8 mouse cellular contexts compared by ENCODE assay signal in the genomic region with DNA sequence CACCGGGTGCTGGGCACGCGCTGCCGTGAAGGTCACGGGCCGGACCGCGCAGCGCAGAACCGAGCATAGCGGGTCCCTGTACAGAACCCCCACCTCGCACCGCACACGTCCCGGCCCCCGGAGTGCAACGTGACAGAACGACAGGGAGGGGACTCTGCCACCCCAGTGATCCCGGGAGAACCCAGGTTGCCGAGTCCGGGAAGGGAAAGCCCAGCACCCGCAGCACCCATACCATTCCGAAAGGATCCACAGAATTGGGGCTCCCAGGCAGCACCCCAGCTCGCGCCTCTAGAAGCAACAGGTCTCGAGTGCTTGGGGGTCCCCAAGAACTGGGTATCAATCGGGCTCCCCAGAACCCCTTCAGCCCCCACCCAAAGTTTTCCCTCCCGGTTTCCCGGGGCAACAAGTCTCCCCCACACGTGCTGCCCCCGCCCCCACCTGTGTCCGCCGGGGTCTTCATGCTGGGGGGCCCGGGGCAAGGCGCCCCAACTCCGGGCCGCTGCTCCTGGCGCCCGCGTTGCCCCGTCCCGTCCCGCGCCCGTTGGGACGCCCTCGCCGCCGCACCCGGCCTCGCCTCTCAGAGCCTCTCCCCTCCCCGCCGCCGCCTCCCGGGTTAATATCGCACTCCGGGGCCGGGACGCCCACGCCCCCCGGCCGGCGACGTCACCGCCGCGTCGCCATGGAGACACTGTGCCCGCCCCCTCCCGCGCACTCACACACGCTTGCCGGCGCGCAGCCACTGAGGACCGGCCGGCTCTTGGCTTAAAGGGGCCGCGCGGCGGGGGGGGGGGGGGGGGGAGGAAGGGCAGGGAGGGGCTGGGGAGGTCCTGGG. TPM values are rescaled to one million over a fixed set of nuclear protein-coding genes. Genes with fewer than 3 reads are reported as not detected.
DNase-seq lines count a peak whose midpoint lies in the region; ATAC-seq lines count a peak whose summit lies in the region.

Erf (minus strand) TSS at position 621 of the 832 bp plus-strand sequence.

- H3K9ac ChIP-seq in hindbrain, embryonic 14.5 days, result peak within 1 kb of the TSS; percentile 74

- peak within 1 kb of the TSS; percentile 100 for H3K4me2 ChIP-seq in hindbrain, embryonic 14.5 days (replicated peaks)

- H3K27ac ChIP-seq in hindbrain, embryonic 14.5 days, result peak within 1 kb of the TSS; percentile 88

- no peaks in the 10 kb centered on the region for H3K36me3 ChIP-seq in hindbrain, embryonic 14.5 days (replicated peaks; ENCODE audit: control insufficient read depth, insufficient read depth)

- WGBS in hindbrain, embryonic 14.5 days, result under 1% methylated on average over 76 of the region's 81 CpGs

- H3K9me3 ChIP-seq in hindbrain, embryonic 14.5 days (ENCODE audit: control insufficient read depth, low read length), result no peaks in the 10 kb centered on the region

- peak; percentile 93 for DNase-seq in R1 (ENCODE audit: low read depth, low spot score)
- peak; percentile 90 to 93 for DNase-seq in cerebellum, postnatal 36 days
- DNase-seq in frontal cortex, postnatal 36 days (ENCODE audit: low spot score in 2 of 2), result peak; percentile 93 to 95
- peak; percentile 86 for DNase-seq in hindbrain, embryonic 14.5 days (ENCODE audit: low spot score)
- DNase-seq in layer of hippocampus, postnatal 36 days, result peak; percentile 93 to 96
- DNase-seq in lung, postnatal 25 days (ENCODE audit: low spot score), result peak; percentile 94
- DNase-seq in retina, adult 2 months (ENCODE audit: low read depth, low spot score), result peak; percentile 81
- peak; percentile 94 to 95 for DNase-seq in thymus, postnatal 36 days

- H3K4me3 ChIP-seq in hindbrain, embryonic 14.5 days (replicated peaks; ENCODE audit: low read length), result peak within 1 kb of the TSS; percentile 76

- peak; percentile 81 for ATAC-seq in hindbrain, embryonic 14.5 days (ENCODE audit: low FRiP score)

- H3K27me3 ChIP-seq in hindbrain, embryonic 14.5 days (ENCODE audit: control insufficient read depth, insufficient read depth, low read length), result no peaks in the 10 kb centered on the region

- peaks cover 36% of the 10 kb centered on the region for H3K4me1 ChIP-seq in hindbrain, embryonic 14.5 days (replicated peaks; ENCODE audit: control insufficient read depth, insufficient read depth, low read length)

RNA-seq across cellular contexts. Expression of gene Erf, which starts in this region (rescaled TPM):
- 5.7 and 6.7 TPM in 2 replicates for polyA plus RNA-seq in hindbrain, embryonic 14.5 days (2014; fragmentation: Nextera tagmentation; extraction: Ambion mirVana)
- total RNA-seq in layer of hippocampus, postnatal 36 days (2021), result 10 to 100 TPM; 34.3 to 35.4 TPM

Comparison
In these comparisons a context has a peak if more than half of its experiments do, and no peak if none do; other contexts are left out.
1. Peak in every context shown above with its lines: DNase-seq, ATAC-seq, H3K4me3 ChIP-seq and H3K27ac ChIP-seq.